8 mouse cellular contexts compared by ENCODE assay signal in genomic region chr2:118546104-118546797, GRCm38 (mm10). TPM values are rescaled to one million over a fixed set of nuclear protein-coding genes. Genes with fewer than 3 reads are reported as not detected.
DNase-seq lines count a peak whose midpoint lies in the region; ATAC-seq and TF ChIP-seq lines count a peak whose summit lies in the region.

No protein-coding gene starts in this region.

- peak overlapping the region; percentile 95 for H3K27ac ChIP-seq in kidney, embryonic 15.5 days
- H3K27ac ChIP-seq in bone marrow macrophage, adult 2 months (ENCODE audit: insufficient read depth, low read depth, low read length): peak overlapping the region; percentile 78
- no peak overlapping the region for H3K27ac ChIP-seq in neural tube, embryonic 11.5 days (ENCODE audit: low read depth, low read length)

- no peak for DNase-seq in kidney, adult 18-20 months
- no peak for DNase-seq in neural tube, embryonic 11.5 days (ENCODE audit: low spot score)
- DNase-seq in ovary, postnatal 36 days (ENCODE audit: low spot score): no peak
- DNase-seq in left cerebral cortex, adult 18-20 months (ENCODE audit: low spot score in 2 of 2): no peak
- DNase-seq in cerebellum, postnatal 25 days: no peak

- no peaks in the 10 kb centered on the region for H3K27me3 ChIP-seq in kidney, embryonic 15.5 days
- H3K27me3 ChIP-seq in neural tube, embryonic 11.5 days (ENCODE audit: control insufficient read depth, insufficient read depth, low read length): no peaks in the 10 kb centered on the region

- ATAC-seq in kidney, embryonic 15.5 days (replicated peaks; ENCODE audit: low FRiP score): no peak
- ATAC-seq in inflammation-experienced regulatory T-cells, adult 6 months: peak; percentile 62
- ATAC-seq in neural tube, embryonic 11.5 days (ENCODE audit: insufficient read depth, low FRiP score, low TSS enrichment): no peak

- H3K4me1 ChIP-seq in kidney, embryonic 15.5 days: peaks cover 84% of the 10 kb centered on the region
- peaks cover 64% of the 10 kb centered on the region for H3K4me1 ChIP-seq in bone marrow macrophage, adult 2 months (ENCODE audit: control insufficient read depth, insufficient read depth, low read length)
- peaks cover 46% of the 10 kb centered on the region for H3K4me1 ChIP-seq in neural tube, embryonic 11.5 days (ENCODE audit: control insufficient read depth, insufficient read depth, low read length)

- H3K9ac ChIP-seq in kidney, embryonic 15.5 days: peak overlapping the region; percentile 45; the same call in 1 of the 2 replicates
- peak overlapping the region; percentile 8 for H3K9ac ChIP-seq in neural tube, embryonic 11.5 days (ENCODE audit: low read length)

- 0 out of 2 replicates have a peak, but pooled peaks cover 4% of the 10 kb centered on the region for H3K36me3 ChIP-seq in kidney, embryonic 15.5 days
- H3K36me3 ChIP-seq in neural tube, embryonic 11.5 days (ENCODE audit: control insufficient read depth, insufficient read depth, low read length): no peaks in the 10 kb centered on the region

- H3K4me2 ChIP-seq in kidney, embryonic 15.5 days: peak overlapping the region; percentile 84
- peak overlapping the region; percentile 1; the same call in 1 of the 2 replicates for H3K4me2 ChIP-seq in neural tube, embryonic 11.5 days (ENCODE audit: low read depth)

- H3K9me3 ChIP-seq in kidney, embryonic 15.5 days (replicated peaks): no peaks in the 10 kb centered on the region
- no peaks in the 10 kb centered on the region for H3K9me3 ChIP-seq in neural tube, embryonic 11.5 days (ENCODE audit: control insufficient read depth, low read length)

- TF ChIP-seq POLR2A in bone marrow macrophage, adult 2 months (IDR thresholded peaks at IDR 0.05; ENCODE audit: borderline replicate concordance, low read depth, low read length): no peak

- no peak for TF ChIP-seq CTCF in bone marrow macrophage, adult 2 months (IDR thresholded peaks at IDR 0.05; ENCODE audit: low read depth, low read length)

- WGBS in kidney, embryonic 15.5 days: 30% methylated on average over 5 of the region's 5 CpGs
- 32% methylated on average over 5 of the region's 5 CpGs for WGBS in neural tube, embryonic 11.5 days

- H3K4me3 ChIP-seq in kidney, embryonic 15.5 days (replicated peaks): peak overlapping the region; percentile 95; the same call in 1 of the 2 replicates
- H3K4me3 ChIP-seq in bone marrow macrophage, adult 2 months (ENCODE audit: insufficient read depth, low read length): no peak overlapping the region
- H3K4me3 ChIP-seq in neural tube, embryonic 11.5 days (ENCODE audit: low read depth, low read length): no peak overlapping the region

RNA-seq across cellular contexts. Expression of gene Bmf, which starts 3.2 kb away (rescaled TPM):
- polyA plus RNA-seq in kidney, embryonic 15.5 days (2015; fragmentation: Nextera tagmentation; extraction: Ambion mirVana): 7.6 and 8.2 TPM in 2 replicates
- 30.0 and 44.1 TPM in 2 replicates for polyA plus RNA-seq in bone marrow macrophage, adult 2 months (2012; ENCODE audit: insufficient read depth, insufficient read length, missing spikeins)
- polyA plus RNA-seq in inflammation-experienced regulatory T-cells, adult 6 months (2017; shearing (Covaris generic)): 1 to 10 TPM in 2 of 3 experiments, under 1 TPM in 1; 0.81 to 2.8 (median 1.7) TPM
- polyA plus RNA-seq in neural tube, embryonic 11.5 days (2014; fragmentation: Nextera tagmentation; extraction: Ambion mirVana): 5.9 and 8.3 TPM in 2 replicates
- total RNA-seq in left cerebral cortex, adult 18-20 months (2021): 1 to 10 TPM; 1.8 TPM

RNA-seq across cellular contexts. Expression of gene Bub1b, which starts 51.8 kb away (rescaled TPM):
- 98.5 and 103 TPM in 2 replicates for polyA plus RNA-seq in kidney, embryonic 15.5 days (2015; fragmentation: Nextera tagmentation; extraction: Ambion mirVana)
- 43.3 and 49.9 TPM in 2 replicates for polyA plus RNA-seq in bone marrow macrophage, adult 2 months (2012; ENCODE audit: insufficient read depth, insufficient read length, missing spikeins)
- 10 to 100 TPM in 1 of 3 experiments, 1 to 10 TPM in 2; 5.4 to 49.0 (median 9.4) TPM for polyA plus RNA-seq in inflammation-experienced regulatory T-cells, adult 6 months (2017; shearing (Covaris generic))
- 111 and 112 TPM in 2 replicates for polyA plus RNA-seq in neural tube, embryonic 11.5 days (2014; fragmentation: Nextera tagmentation; extraction: Ambion mirVana)
- total RNA-seq in left cerebral cortex, adult 18-20 months (2021): 1 to 10 TPM; 1.0 to 1.1 TPM
